Mouse (Mus musculus) embryo, embryonic 11.5 days (tissue): ENCODE results near the gene Nfam1.

Source experiments
- DNase-seq: peaks from one replicate; pipeline ENCODE4 v3.0.0-alpha.2; 2012; ENCODE audit warnings: low read depth, low spot score

Nfam1 gene

GRCm38 (mm10) chr15:82992911-82993310, 40.2 kb downstream of the Nfam1 start:
- DNase-seq: no peak

GRCm38 (mm10) chr15:82992079-82992783, 40.9 kb downstream of the Nfam1 start:
- no peak for DNase-seq

- no peak for DNase-seq
Measured at GRCm38 (mm10) chr15:82989190-82989704, 43.9 kb downstream of the Nfam1 start.

DNA sequence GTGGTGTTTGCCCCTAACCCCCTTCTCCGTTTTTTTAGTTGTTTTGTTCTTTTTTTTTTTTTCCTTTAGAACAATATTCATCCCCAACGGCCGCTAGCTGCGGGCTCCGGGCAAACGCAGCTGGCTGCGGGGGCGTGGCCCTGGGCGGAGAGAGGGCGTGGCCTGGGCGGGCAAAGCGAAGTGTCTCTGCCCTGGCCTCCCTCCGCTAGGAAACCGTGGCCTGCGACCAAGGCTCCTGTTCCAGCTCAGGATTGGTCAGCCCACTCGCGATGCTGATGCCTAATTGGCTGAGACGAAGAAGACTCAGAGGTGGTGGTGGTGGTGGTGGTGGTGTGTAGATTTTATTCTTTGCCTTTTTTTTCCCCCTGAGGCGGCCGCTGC, 45.4 kb downstream of the Nfam1 start, which contains the start of gene Tcf20:
Tcf20 (minus strand) TSS at position 141 of the 381 bp plus-strand sequence.
- DNase-seq: peak; percentile 83

DNA sequence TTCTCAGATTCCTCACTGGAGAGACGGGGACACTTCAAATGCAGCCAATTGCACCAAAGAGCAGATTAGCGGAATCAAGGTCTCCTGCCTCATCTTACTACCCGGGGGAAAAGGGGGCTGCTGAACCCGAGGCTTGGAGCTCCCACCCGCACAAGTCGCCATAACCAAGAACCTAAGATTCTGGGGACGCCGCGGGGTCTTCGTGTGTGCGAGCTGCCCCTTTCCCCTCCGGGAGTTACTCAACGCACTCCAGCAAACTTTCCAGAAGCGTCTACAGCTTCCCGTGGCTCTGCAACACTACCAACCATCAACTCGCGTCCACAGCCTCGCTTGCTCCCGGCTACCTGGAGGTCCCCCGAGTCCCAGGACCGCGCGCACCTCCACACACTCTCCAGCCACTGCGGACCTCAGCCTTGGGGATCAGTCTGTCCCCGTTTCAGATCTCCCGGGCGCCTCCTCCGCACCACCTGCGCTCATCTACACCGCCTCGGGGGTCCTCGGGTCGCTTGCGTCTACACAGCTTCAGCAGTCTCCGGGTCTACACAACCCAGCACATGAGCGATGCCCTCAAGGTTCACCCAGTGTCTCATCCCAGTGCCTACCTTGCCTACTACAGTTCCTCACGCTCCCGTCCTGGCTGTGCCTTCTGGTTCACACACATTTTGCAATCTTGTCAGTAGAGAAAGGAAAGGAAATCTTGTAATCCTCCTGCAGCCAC, 45.9 kb downstream of the Nfam1 start:
- no peak for DNase-seq

GRCm38 (mm10) chr15:82984574-82984973, 48.5 kb downstream of the Nfam1 start:
- DNase-seq: no peak

DNA sequence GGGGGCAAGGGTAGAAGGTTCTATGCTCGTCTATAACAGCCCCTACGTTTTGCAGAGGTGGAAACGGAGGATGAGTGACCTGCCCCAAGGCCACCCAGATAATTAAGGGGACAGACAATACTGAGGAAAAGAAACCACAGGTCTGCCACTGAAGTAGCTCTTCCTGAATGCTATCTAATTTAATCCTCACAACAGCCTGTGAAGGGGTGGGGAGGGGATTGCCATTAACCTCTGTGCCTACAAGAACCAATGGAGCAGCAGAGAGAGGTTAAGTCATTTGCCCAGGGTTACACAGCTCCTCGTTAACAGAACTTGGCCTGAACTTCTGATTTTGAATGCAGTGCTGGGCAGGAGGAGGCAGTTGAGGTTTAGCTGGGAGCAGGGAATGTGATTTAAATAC, 49.0 kb downstream of the Nfam1 start:
- DNase-seq: no peak

DNA sequence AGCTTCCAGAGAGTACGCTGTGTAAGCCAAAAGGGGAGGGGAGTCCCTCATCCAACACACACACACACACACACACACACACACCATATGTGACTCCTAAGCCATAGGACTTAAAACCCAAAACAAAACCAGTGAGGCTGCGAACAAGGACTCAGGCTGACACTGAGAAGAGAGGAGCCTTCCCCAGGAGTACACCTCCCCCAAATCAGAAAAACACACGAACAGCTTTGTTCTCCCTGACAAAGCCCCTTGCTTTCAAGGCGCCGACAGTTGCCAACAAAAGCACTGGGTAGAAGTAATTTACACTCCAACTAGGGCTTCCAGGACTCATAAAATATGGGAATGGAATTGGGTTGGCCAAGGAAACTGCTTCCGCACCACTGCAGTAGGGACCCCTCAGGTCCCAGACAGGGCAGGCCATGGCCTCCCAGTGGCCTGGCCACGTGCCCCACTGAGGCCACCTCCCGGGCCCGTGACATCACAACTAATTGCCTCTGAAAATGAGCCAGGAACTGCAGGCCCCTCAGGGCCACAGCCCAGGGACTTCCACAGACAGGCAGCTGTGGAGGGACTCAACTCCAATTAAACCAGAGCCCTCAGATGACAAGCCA, 49.6 kb downstream of the Nfam1 start:
- peak; percentile 52 for DNase-seq

GRCm38 (mm10) chr15:82982724-82983415, 50.2 kb downstream of the Nfam1 start:
- DNase-seq: peak; percentile 57

GRCm38 (mm10) chr15:82981676-82982520, 51.2 kb downstream of the Nfam1 start:
- DNase-seq: no peak

DNA sequence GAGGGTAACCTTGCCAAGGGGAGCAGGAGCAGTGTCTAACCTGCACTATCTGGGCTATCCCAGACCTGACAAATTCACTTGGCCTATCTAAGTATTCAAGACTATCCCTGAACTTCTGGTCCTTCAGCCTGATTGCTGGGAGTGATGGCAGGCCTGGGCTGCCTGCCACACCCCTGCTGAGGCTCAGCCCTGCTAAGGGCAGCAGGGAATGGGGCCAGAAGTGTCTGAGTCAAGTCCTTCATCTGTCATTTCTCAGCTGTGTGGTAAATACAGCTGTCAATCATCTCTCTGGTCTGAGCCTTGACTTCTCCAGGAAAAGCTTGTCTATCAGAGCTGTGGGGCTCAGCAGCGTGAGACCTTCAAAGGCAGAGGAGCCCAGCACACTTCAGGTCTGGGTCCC, 53.6 kb downstream of the Nfam1 start:
- DNase-seq: no peak

GRCm38 (mm10) chr15:82974471-82974870, 58.6 kb downstream of the Nfam1 start:
- no peak for DNase-seq

DNA sequence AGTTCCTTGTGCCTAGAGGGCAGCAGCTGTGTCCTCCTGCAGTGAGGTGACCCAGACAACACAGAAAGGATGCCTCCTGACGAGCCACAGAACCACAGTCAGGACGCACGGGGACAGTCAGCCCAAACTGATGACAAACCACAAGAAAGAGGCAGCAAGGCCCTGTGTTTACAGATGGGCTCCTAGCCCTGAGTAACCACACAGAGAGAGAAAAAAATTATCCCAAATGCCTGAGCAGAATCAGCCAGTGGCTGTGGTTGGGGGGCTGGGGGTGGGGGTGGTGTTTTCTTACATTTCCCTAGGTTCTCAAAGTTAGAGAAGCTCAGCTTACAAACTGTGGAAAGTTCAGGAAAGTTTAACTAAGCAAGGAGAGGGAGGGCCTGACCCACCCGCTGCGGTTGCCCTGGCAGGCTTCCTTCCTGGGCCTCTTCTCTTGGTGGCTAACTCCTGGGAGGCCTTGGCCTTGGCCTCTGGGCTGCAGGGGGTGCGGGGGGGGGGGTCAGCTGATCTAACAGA, 63.8 kb downstream of the Nfam1 start:
- no peak for DNase-seq

GRCm38 (mm10) chr15:82968449-82968848, 64.7 kb downstream of the Nfam1 start:
- no peak for DNase-seq

DNA sequence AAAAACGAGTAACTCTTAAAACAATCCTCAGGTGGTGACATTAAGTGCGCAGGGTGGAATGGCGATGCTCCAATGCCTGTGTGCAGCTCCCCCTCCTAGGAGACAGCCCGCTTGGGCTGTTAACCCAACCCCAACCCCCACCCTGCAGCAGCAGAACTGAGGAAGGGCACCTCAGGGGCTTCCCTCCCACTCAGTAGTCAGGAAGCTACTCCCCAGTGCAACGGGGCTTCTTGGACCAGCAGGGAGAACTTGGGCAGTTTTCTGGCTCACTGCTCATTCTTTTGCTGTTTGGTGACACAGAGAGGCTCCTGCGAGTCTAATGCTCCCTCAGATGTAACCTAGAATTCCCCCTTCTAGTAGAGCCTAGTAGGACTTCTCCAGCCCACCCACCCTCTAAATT, 65.2 kb downstream of the Nfam1 start:
- DNase-seq: no peak

- no peak for DNase-seq
Measured at GRCm38 (mm10) chr15:82964266-82964825, 68.8 kb downstream of the Nfam1 start.

- DNase-seq: no peak
Measured at GRCm38 (mm10) chr15:82963556-82964156, 69.5 kb downstream of the Nfam1 start.

DNA sequence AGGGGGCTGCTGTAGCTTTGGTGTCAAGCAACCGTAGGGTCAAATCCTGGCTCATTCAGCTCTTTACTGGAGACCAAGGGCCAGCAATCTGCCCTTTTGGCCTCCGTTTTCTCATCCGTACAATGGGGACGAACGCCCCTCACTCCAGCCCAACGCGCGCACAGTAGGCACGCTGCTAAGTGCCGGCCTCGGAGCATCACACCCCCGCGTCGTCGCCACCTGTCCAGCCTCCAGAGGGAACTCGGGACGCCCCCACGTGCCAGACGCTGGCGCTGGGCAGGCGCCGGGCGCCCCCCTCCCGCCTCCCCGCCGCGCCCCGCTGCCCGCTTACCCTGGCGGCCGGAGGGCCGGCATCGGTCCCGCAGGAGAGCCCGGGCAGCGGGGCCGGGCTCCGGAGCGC, 70.0 kb downstream of the Nfam1 start:
- DNase-seq: no peak

DNA sequence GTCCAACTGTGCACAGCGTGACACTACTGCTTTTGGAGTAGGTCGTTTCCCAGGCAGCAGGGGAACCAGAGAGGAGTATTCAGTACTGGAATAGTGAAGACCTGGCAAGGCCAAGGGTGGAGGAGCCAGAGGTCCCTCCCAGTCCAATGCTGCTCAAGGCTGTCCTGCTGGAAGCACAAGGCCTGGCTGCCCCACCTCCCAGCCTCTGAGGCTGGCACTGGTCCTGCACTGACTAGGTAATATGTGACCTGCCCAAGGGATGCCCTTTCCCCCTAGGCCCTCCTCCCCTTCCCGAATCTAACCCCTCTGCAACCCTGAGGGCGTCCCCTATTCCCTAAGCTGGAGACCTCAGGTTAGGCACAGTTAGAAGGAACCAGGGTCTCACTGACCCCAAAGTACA, 70.6 kb downstream of the Nfam1 start:
- no peak for DNase-seq
